Mouse (Mus musculus) intestine, postnatal 0 days (tissue): Measurements from ENCODE around the gene Gm19684. TPM values are rescaled to one million over a fixed set of nuclear protein-coding genes. Genes with fewer than 3 reads are reported as not detected.
"Not testable (repeated sequence)": the region's sequence is repeated elsewhere in the genome, so short reads cannot be mapped to it uniquely, and the experiment has no call there.

Experiments
- ATAC-seq: fragments of 200-750 bp; cut with Nextera tagmentation; 2 replicates; pipeline ENCODE4 v1.8.0; 2017; ENCODE audit warnings: mild to moderate bottlenecking, moderate TSS enrichment, moderate library complexity
- H3K27ac ChIP-seq: fragments of 300-500 bp; sonication (generic); 2 replicates; pipeline ENCODE4 v1.5.1; 2014; ENCODE audit warnings: mild to moderate bottlenecking, low read depth, low read length, moderate library complexity
- H3K27me3 ChIP-seq: fragments of 300-500 bp; sonication (generic); replicated peaks from 2 replicates; pipeline ENCODE4 v1.6.1; 2014; ENCODE audit warnings: low read length, mixed read lengths; ENCODE audit not compliant: control insufficient read depth, insufficient read depth
- H3K36me3 ChIP-seq: fragments of 300-500 bp; sonication (generic); 2 replicates; pipeline ENCODE4 v1.6.1; 2014; ENCODE audit warnings: mild to moderate bottlenecking, moderate library complexity; ENCODE audit not compliant: control insufficient read depth, insufficient read depth
- H3K4me1 ChIP-seq: fragments of 300-500 bp; sonication (generic); replicated peaks from 2 replicates; pipeline ENCODE4 v1.6.1; 2014; ENCODE audit warnings: antibody characterized with exemption, low read length, mixed read lengths; ENCODE audit not compliant: control insufficient read depth, insufficient read depth
- H3K4me2 ChIP-seq: fragments of 300-500 bp; sonication (generic); replicated peaks from 2 replicates; pipeline ENCODE4 v1.6.1; 2014; ENCODE audit warnings: low read depth, mild to moderate bottlenecking, moderate library complexity
- H3K4me3 ChIP-seq: fragments of 300-500 bp; sonication (generic); 2 replicates; pipeline ENCODE4 v1.5.1; 2014; ENCODE audit warnings: low read depth, low read length
- H3K9ac ChIP-seq: fragments of 300-500 bp; sonication (generic); 2 replicates; pipeline ENCODE4 v1.6.1; 2014; ENCODE audit warnings: mild to moderate bottlenecking, low read depth, low read length
- H3K9me3 ChIP-seq: fragments of 300-500 bp; sonication (generic); 2 replicates; pipeline ENCODE4 v1.6.1; 2016; ENCODE audit warnings: mixed run types; ENCODE audit not compliant: control insufficient read depth
- CTCF ChIP-seq: sonication (generic); IDR thresholded peaks from 2 replicates; pipeline ENCODE4 v1.5.1; 2016; ENCODE audit warnings: low read depth, mild to moderate bottlenecking, control low read depth, antibody characterized with exemption, moderate library complexity
- WGBS: fragments of 180-500 bp; shearing (Covaris S2); extraction: QIAGEN DNeasy Blood & Tissue Kit; methylation state at CpG from one replicate; pipeline ENCODE4 v1.1.7; 2014; 5-methylcytosine and 5-hydroxymethylcytosine counted together
- polyA plus RNA-seq: library from polyadenylated mRNA; unstranded; fragments of >200 nt; fragmentation: Nextera tagmentation; extraction: Ambion mirVana; gene quantifications from 2 replicates; pipeline ENCODE4 v1.2.1, GENCODE M21; 2015

The Gm19684 gene
- polyA plus RNA-seq, 1 experiment from 2014 or later = not detected

DNA sequence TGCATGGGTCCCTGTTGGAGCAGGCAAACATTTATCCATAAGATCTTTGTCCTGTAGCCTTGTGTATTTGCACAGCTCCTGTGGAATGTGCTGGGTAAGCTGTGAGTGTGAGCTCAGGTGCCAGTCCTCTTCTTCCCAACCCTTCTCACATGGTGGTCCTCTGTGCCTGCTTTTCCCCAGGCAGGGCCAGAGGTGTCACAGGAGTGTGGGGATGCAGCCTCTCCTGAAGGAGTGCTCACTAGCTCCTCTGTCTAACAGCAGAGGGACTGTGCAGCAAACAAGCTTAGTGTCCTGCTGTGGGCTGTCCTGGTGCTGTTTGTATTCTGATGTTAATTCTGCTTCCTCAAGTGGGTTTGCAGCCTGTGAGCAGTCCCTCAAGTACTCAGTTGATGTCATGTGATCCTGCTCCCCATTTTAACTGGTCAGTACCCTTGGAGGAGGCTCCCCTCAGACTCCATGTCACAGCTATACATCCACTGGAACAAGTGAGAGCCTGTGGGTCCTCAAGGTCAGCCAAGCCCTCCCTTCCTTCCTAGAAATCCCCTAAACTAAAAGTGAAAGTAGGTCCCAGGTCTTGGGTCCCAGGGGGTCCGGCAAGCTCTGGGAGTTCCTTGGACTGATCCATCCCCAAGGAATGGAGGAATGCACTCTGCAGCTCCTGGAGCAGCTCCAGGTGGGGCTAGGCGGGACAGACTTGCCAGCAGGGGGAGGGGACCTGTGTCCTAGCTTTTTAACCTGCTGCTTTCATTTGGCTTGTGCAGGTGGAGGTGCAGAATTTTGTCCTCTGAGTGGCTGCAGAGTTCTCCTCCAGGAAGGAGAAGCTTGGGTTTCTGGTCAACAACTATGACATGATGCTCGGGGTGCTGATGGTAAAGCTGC lies 33.0 kb downstream of the Gm19684 start:
- TF ChIP-seq CTCF = no peak
- H3K4me2 ChIP-seq = no peak overlapping the region
- H3K9ac ChIP-seq = no peak overlapping the region
- H3K27ac ChIP-seq = no peak overlapping the region
- H3K9me3 ChIP-seq = no peaks in the 10 kb centered on the region
- H3K4me1 ChIP-seq = no peaks in the 10 kb centered on the region
- no peaks in the 10 kb centered on the region for H3K36me3 ChIP-seq
- peaks cover 11% of the 10 kb centered on the region for H3K27me3 ChIP-seq
- 29% methylated on average over 3 of the region's 3 CpGs for WGBS
- no peak overlapping the region for H3K4me3 ChIP-seq
- ATAC-seq = no peak

DNA sequence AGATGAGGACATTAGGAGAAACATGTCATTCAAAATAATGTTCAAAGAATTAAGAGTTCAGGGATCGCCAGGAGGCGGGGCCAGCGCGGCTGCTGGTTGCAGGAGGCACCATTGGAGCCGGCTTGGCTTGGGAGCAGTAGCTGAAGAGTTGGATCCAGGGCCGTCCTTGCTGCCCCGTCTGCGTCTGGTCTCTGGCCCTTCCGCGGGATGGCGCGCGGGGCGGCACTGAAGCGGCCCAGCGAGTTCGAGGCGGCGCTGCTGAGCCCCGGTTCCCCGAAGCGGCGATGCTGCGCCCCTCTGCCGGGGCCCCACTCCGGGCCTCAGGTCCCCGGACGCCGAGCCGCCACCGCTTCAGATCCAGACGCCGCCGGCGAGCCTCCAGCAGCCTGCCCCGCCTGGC lies 36.3 kb downstream of the Gm19684 start:
- H3K9ac ChIP-seq, H3K4me1 ChIP-seq, H3K36me3 ChIP-seq, ATAC-seq, H3K9me3 ChIP-seq, H3K27ac ChIP-seq: not testable (repeated sequence)
- H3K4me3 ChIP-seq = peak overlapping the region; percentile 26
- TF ChIP-seq CTCF = peak; percentile 41
- WGBS = under 1% methylated on average over 36 of the region's 36 CpGs
- peak overlapping the region; percentile 64 for H3K4me2 ChIP-seq
- peaks cover 29% of the 10 kb centered on the region for H3K27me3 ChIP-seq

DNA sequence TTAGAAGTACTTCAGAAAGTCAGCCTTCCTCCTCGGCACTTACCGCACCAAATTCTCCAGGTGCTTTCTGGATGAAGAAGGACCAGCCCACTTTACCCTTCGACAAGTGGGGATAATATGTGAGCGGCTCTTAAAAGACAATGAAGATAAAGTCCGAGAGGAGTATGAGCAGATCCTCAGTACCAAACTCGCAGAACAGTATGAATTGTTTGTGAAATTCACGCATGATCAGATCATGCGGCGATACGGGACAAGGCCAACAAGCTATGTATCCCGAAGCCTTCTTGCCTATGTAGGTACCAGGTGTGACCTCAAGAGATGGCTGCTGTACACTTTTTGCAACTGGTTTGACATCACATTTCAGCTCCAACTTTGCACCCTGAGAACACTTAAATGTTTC lies 36.8 kb downstream of the Gm19684 start:
- not testable (repeated sequence) for H3K9me3 ChIP-seq, H3K36me3 ChIP-seq, H3K27ac ChIP-seq, H3K4me1 ChIP-seq, H3K9ac ChIP-seq, ATAC-seq
- Histone ChIP-seq H3K27me3 (peaks cover 30% of the 10 kb centered on the region), H3K4me3 (peak overlapping the region; percentile 26), H3K4me2 (peak overlapping the region; percentile 64)
- 11% methylated on average over 11 of the region's 11 CpGs for WGBS

DNA sequence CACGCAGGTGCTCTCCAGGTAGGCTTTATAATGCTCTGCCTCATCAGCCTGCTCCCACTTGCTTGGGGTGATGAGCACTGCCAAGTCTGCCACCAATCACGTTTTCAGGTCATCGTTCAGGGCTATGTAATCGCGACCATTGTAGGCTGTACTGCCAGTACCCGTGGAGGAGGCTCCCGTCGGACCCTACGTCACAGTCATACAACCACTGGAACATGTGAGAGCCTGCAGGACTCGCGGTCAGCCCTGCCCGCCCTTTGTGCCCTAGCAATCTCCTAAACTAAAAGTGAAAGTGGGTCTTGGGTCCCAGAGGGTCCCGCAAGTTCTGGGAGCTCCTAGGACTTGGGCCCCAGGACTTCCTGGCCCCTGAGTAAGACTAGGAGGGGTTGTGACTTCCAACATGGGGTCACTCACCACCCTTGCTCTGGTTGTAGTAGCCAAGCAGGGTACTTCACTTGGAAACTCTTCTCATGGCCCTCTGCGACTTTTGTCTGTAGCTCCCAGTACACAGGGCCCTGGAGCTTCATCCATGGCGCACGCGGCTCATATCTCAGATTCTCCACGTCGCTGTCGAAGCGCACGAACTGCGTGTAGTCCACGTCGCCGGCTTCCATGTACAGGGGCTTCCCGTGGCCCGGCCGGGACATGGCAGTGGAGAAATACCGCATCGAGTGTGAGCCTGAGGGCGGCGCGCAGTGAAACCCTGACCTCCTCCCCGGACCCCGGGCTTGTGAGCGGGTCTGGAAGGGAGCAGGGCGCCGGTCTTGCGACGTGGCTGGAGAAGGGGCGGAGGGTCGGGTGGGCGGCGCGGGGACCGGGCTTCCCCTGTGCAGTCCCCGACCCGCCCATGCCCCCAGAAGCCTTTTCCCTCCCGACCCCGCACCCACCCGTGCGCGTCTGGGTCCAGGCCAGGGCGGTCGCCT lies 39.9 kb downstream of the Gm19684 start:
- ATAC-seq = peak; percentile 46; the same call in 1 of the 2 replicates
- no peaks in the 10 kb centered on the region for H3K9me3 ChIP-seq
- H3K4me3 ChIP-seq = peak overlapping the region; percentile 28
- H3K4me2 ChIP-seq = peak overlapping the region; percentile 44
- H3K9ac ChIP-seq = no peak overlapping the region
- TF ChIP-seq CTCF = no peak
- H3K27me3 ChIP-seq = peaks cover 29% of the 10 kb centered on the region
- H3K27ac ChIP-seq = no peak overlapping the region
- no peaks in the 10 kb centered on the region for H3K36me3 ChIP-seq
- 2% methylated on average over 56 of the region's 56 CpGs for WGBS
- no peaks in the 10 kb centered on the region for H3K4me1 ChIP-seq

DNA sequence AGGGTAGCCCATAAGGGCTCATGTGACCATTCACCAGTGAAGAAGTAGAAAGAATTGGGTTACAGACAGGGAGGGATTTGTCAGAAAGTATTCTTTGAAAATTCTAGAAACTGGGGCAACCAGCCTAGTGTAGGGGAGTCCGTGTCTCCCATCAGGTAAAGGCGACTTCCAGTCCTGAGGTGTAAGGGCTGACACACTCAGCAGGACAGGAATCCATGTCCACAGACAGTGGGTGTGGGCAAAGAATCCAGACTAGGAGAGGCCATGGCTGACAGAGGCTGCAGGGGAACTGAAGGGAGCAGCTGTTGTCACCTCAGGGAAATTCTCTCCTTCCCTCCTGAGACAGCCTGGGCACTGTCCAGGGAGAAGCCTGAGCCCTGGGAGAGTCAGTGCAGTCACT lies 45.4 kb downstream of the Gm19684 start:
- not testable (repeated sequence) for ATAC-seq, H3K4me2 ChIP-seq, H3K9me3 ChIP-seq, H3K36me3 ChIP-seq, H3K27ac ChIP-seq, H3K4me1 ChIP-seq, H3K4me3 ChIP-seq, H3K9ac ChIP-seq
- 50% methylated on average over 2 of the region's 2 CpGs for WGBS
- peaks cover 23% of the 10 kb centered on the region for H3K27me3 ChIP-seq
